Mouse (Mus musculus) stomach, embryonic 15.5 days (tissue): Measurements from ENCODE around the gene Safb2. TPM values are rescaled to one million over a fixed set of nuclear protein-coding genes. Genes with fewer than 3 reads are reported as not detected.

Source experiments
- ATAC-seq: fragments of 200-750 bp; cut with Nextera tagmentation; 2 replicates; pipeline ENCODE4 v1.8.0; 2017; ENCODE audit warnings: low read depth, moderate number of reproducible peaks, moderate TSS enrichment; ENCODE audit not compliant: insufficient read depth, low FRiP score
- H3K27ac ChIP-seq: fragments of 300-500 bp; sonication (generic); 2 replicates; pipeline ENCODE4 v1.5.1; 2015; ENCODE audit warnings: mild to moderate bottlenecking, inconsistent platforms
- H3K27me3 ChIP-seq: fragments of 300-500 bp; sonication (generic); replicated peaks from 2 replicates; pipeline ENCODE4 v1.6.1; 2015; ENCODE audit warnings: inconsistent platforms
- H3K36me3 ChIP-seq: fragments of 300-500 bp; sonication (generic); 2 replicates; pipeline ENCODE4 v1.6.1; 2015; ENCODE audit warnings: inconsistent platforms
- H3K4me1 ChIP-seq: fragments of 300-500 bp; sonication (generic); 2 replicates; pipeline ENCODE4 v1.6.1; 2015; ENCODE audit warnings: inconsistent platforms
- H3K4me2 ChIP-seq: fragments of 300-500 bp; sonication (generic); 2 replicates; pipeline ENCODE4 v1.6.1; 2015; ENCODE audit warnings: mild to moderate bottlenecking, inconsistent platforms
- H3K4me3 ChIP-seq: fragments of 300-500 bp; sonication (generic); replicated peaks from 2 replicates; pipeline ENCODE4 v1.5.1; 2015; ENCODE audit warnings: inconsistent platforms
- H3K9ac ChIP-seq: fragments of 300-500 bp; sonication (generic); 2 replicates; pipeline ENCODE4 v1.6.1; 2015; ENCODE audit warnings: inconsistent platforms
- H3K9me3 ChIP-seq: fragments of 300-500 bp; sonication (generic); 2 replicates; pipeline ENCODE4 v1.6.1; 2016; ENCODE audit warnings: inconsistent platforms
- WGBS: fragments of 180-500 bp; shearing (Covaris S2); methylation state at CpG from one replicate; pipeline ENCODE4 v1.1.7; 2015; 5-methylcytosine and 5-hydroxymethylcytosine counted together
- polyA plus RNA-seq: library from polyadenylated mRNA; unstranded; fragments of >200 nt; fragmentation: Nextera tagmentation; extraction: Ambion mirVana; gene quantifications from 2 replicates; pipeline ENCODE4 v1.2.1, GENCODE M21; 2015

Gene Safb2
- polyA plus RNA-seq, 1 experiment from 2014 or later, result 82.7 TPM

DNA sequence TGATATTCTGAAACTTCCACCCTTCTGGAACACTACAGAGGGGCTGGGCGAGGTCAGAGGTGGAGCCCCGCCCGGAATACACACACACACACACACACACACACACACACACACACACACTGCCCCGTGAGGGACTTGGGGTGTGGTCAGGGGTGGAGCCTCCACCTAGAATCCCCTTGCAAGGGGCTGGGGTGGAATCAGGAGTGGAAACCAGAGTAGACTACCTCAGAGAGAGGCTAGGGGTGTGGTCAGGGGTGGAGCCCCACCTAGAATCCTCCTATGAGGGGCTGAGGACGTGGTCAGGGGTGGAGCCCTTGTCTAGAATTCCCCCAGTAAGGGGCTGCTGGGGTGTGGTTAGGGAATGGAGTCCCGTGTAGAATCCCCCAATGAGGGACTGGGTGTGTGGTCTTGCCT is 43.8 kb downstream of the Safb2 start:
- Histone ChIP-seq H3K27ac (no peak overlapping the region), H3K4me1 (no peaks in the 10 kb centered on the region), H3K9ac (no peak overlapping the region), H3K9me3 (no peaks in the 10 kb centered on the region), H3K27me3 (no peaks in the 10 kb centered on the region), H3K4me2 (no peak overlapping the region), H3K4me3 (no peak overlapping the region), H3K36me3 (no peaks in the 10 kb centered on the region)
- peak; percentile 74; the same call in 1 of the 2 replicates for ATAC-seq
- WGBS, result 24% methylated on average over 6 of the region's 6 CpGs

DNA sequence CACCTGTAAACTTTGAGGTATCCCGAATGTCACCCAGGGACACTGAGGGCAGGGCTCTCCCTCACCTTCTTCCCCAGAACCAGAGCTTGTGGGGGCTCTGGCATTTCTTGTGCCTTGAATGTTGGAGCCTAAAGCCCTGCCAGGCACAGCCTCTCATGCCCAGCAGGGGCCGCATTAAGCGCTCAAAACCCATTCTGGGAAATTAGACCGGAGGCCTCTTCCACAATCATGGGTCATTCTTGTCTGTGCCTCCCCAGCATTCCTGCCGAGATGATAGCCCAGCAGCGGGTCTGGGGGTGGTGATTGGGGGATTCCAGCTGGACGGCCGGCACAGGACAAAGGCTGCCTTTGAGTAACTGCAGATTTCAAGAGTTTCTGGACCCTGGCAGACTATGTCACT is 46.5 kb downstream of the Safb2 start:
- Histone ChIP-seq H3K9me3 (no peaks in the 10 kb centered on the region), H3K4me3 (no peak overlapping the region), H3K27ac (no peak overlapping the region), H3K9ac (no peak overlapping the region), H3K36me3 (no peaks in the 10 kb centered on the region), H3K4me1 (no peaks in the 10 kb centered on the region), H3K4me2 (no peak overlapping the region), H3K27me3 (no peaks in the 10 kb centered on the region)
- WGBS, result 40% methylated on average over 8 of the region's 8 CpGs
- ATAC-seq, result no peak

DNA sequence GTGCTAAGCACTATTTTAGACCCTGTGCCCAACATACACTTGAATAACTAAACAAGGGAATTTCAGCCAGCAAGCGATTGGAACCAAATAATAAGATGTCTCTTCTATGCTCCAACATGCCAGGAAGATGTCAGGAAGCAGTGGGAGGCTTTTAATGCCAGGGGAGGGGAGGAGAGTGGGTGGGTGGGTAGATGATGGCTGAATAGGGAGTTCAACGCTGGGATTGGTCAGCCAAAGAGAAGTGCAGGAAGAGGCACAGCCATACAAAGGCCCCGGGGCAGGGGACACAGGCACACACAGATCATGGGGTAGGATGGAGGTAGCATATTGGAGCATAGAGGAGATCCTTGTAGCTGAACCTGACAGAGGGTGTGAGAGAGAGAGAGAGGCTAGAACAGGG is 47.5 kb downstream of the Safb2 start:
- Histone ChIP-seq H3K4me3 (no peak overlapping the region), H3K4me2 (no peak overlapping the region), H3K9me3 (no peaks in the 10 kb centered on the region), H3K4me1 (no peaks in the 10 kb centered on the region), H3K36me3 (no peaks in the 10 kb centered on the region), H3K27me3 (no peaks in the 10 kb centered on the region), H3K27ac (no peak overlapping the region), H3K9ac (no peak overlapping the region)
- WGBS, result 82% methylated on average over 3 of the region's 3 CpGs
- no peak for ATAC-seq

DNA sequence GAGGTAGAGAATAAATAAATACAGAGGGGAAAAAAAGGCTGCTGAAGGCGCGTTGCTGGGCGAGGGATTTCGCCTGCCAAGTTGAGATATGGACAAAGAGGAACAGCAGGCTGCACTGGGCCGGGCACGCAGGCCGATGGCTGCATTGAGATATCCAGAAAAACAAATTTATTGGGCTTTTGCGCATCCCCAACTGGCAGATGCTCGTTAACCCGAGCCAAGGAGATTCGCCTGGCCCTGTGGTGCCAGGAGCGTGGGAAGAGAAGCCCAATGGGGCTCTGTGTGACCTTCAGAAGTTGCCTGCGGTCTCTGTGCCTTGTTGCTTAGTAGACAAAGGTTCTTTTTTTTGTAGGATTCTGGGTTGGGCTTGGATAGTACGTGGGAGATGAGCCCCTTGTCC is 48.2 kb downstream of the Safb2 start:
- no peak overlapping the region for H3K4me3 ChIP-seq
- 57% methylated on average over 14 of the region's 14 CpGs for WGBS
- no peak for ATAC-seq
- H3K27me3 ChIP-seq, result no peaks in the 10 kb centered on the region
- no peak overlapping the region for H3K27ac ChIP-seq
- H3K9ac ChIP-seq, result no peak overlapping the region
- H3K9me3 ChIP-seq, result no peaks in the 10 kb centered on the region
- no peaks in the 10 kb centered on the region for H3K36me3 ChIP-seq
- H3K4me2 ChIP-seq, result no peak overlapping the region
- H3K4me1 ChIP-seq, result no peaks in the 10 kb centered on the region

DNA sequence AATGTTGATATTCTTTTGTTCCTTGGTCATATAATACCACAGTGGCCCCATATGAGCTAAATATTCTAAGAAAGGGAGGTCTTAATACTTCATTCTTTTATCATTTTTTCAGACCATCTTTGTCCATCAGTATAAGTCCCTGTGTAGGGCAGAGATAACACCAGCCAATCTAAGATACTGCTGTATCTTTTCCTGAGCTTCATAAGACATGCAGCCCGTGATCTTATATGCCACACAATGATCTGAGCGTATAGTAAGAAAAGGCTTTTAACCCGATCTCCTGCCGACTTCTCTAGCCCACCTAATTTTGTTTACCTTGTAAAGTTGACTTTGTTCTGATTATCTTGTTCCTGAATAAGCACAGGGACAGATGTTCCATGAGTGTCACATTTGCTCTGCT is 59.4 kb downstream of the Safb2 start:
- H3K4me1 ChIP-seq, result no peaks in the 10 kb centered on the region
- WGBS, result 61% methylated on average over 4 of the region's 4 CpGs
- no peak overlapping the region for H3K9ac ChIP-seq
- no peak overlapping the region for H3K4me3 ChIP-seq
- H3K27me3 ChIP-seq, result no peaks in the 10 kb centered on the region
- no peaks in the 10 kb centered on the region for H3K36me3 ChIP-seq
- no peaks in the 10 kb centered on the region for H3K9me3 ChIP-seq
- H3K4me2 ChIP-seq, result no peak overlapping the region
- ATAC-seq, result no peak
- H3K27ac ChIP-seq, result no peak overlapping the region

DNA sequence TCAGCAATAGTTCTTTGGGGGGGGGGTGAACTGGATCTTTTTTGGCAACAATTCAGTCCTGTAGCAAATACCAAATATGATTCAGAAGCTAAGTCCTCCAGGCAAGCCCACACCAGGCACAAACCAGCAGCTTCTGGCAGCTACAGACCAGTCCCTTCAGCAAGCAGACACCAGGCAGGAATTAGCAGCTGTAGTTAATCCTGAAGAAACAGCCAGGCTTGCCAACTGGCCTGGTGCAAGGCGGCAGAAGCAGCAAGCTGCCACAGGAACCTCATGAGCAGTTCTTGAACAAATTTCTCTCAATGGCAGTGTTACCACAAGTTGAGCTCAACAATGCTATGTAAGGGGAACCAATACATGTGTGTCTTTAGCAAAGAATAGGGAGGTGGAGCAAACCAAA is 61.6 kb downstream of the Safb2 start:
- H3K27me3 ChIP-seq, result no peaks in the 10 kb centered on the region
- H3K9me3 ChIP-seq, result no peaks in the 10 kb centered on the region
- no peaks in the 10 kb centered on the region for H3K4me1 ChIP-seq
- H3K9ac ChIP-seq, result no peak overlapping the region
- no peak overlapping the region for H3K4me3 ChIP-seq
- no peaks in the 10 kb centered on the region for H3K36me3 ChIP-seq
- no peak overlapping the region for H3K4me2 ChIP-seq
- 48% methylated on average over 1 of the region's 1 CpGs for whole genome bisulfite sequencing
- H3K27ac ChIP-seq, result no peak overlapping the region
- ATAC-seq, result no peak

DNA sequence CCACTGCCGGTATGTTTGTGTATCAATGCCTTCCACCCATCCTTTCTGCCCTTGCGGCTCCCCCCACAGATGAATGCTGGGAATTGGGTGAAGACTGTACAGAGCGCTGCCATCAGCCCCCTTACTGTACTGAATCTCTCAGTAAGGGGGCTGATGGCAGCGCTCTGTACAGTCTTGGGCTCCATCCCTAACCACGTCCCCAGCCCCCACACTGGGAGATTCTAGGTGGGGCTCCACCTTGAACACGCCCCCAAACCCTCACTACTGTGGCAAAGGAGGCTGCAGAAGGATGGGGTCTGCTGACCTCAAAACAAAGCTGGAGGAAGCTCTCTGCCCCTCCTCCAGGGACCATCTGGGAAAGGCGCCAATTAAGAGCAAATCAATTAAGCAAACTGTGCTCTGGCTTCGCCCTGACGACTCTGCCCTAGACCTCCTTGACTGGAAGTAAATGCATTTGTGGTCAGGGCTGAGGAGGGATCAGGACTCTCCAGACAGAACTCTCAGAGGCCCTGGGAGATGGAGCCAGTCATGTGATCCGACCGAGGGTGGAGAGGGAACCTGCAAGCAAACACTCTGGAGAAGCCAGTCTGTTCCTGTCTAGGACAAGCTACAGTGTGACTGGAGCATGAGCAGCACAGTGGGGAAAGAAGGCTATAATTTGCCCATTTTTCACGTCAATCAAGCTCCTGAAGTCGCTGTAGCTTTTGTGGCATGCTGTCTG is 68.5 kb downstream of the Safb2 start:
- ATAC-seq, result peak; percentile 60; the same call in 1 of the 2 replicates
- 12% methylated on average over 13 of the region's 13 CpGs for WGBS
- Histone ChIP-seq H3K4me2 (peak overlapping the region; percentile 23; the same call in 1 of the 2 replicates), H3K9ac (no peak overlapping the region), H3K27me3 (peaks cover 33% of the 10 kb centered on the region), H3K36me3 (no peaks in the 10 kb centered on the region), H3K27ac (no peak overlapping the region), H3K9me3 (no peaks in the 10 kb centered on the region), H3K4me3 (no peak overlapping the region), H3K4me1 (peaks cover 16% of the 10 kb centered on the region)

DNA sequence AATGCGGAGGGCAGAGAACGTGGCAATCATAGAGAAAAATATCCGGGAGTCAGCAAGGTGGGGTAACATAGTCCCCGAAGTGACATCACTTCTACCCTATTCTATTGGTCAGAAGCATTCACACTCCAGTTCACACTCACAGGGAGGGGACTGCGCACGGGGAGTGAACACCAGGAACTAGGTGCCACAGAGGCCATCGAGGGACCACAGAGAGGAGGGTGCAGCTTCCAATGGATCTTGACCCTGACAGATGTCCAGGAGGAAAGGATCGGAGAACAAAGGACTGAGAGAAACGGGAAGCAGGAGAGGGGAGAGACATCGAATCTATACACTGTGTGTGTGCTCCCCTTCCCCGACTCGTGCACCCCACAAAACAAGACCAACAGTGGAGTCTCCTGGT is 69.5 kb downstream of the Safb2 start:
- Histone ChIP-seq H3K27me3 (peaks cover 42% of the 10 kb centered on the region), H3K36me3 (no peaks in the 10 kb centered on the region), H3K27ac (no peak overlapping the region), H3K4me1 (peaks cover 23% of the 10 kb centered on the region), H3K9me3 (no peaks in the 10 kb centered on the region), H3K9ac (no peak overlapping the region), H3K4me3 (no peak overlapping the region), H3K4me2 (no peak overlapping the region)
- WGBS, result 43% methylated on average over 12 of the region's 12 CpGs
- ATAC-seq, result no peak

DNA sequence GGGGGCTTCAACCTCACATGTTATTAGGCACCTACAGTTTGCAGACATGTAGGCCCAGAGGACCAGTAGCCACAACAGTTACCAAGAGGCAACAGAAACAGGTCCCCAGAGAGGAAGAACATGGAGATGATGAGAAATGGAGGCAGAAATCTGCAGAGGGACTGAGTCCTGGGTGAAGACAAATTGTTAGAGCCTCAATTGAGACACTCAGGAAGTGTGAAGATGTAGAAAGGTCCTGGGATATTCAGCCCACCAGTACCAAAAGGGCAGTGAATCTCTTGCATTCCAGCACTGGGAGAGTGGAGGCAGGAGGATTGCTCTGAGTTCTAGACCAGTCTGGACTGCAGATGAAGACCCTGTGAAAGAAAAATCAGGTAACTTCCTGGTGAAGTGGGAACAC is 70.1 kb downstream of the Safb2 start:
- Histone ChIP-seq H3K4me1 (peaks cover 23% of the 10 kb centered on the region), H3K4me2 (no peak overlapping the region), H3K9me3 (no peaks in the 10 kb centered on the region), H3K36me3 (no peaks in the 10 kb centered on the region), H3K4me3 (no peak overlapping the region), H3K27me3 (peaks cover 48% of the 10 kb centered on the region), H3K27ac (no peak overlapping the region), H3K9ac (no peak overlapping the region)
- ATAC-seq, result no peak

DNA sequence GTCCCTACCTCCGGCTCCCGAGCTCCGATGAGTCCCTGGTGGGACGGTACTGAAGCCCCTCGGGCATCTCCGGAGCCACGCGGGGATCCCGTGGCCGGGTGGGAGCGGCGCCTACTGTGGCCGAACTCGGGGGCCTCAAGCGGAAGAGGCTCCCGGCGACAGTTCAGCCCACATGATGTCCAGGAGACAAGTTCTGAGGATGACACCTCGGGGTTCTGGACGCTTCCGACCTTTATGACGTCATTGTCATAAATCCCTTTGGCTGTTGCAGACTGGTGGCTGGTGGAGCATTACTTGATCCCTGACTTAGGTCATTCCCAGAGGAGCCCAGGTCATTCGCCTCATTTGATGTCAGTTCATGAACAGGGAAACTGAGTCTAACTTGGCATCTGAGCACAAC is 72.1 kb downstream of the Safb2 start, which contains the start of gene Znrf4:
Gene Znrf4 (minus strand): TSS at position 122 of the 400 bp plus-strand sequence.
- Histone ChIP-seq H3K27me3 (peaks cover 49% of the 10 kb centered on the region), H3K9ac (no peak within 1 kb of the TSS), H3K4me3 (peak within 1 kb of the TSS; percentile 33), H3K4me1 (peaks cover 23% of the 10 kb centered on the region), H3K4me2 (peak within 1 kb of the TSS; percentile 58), H3K9me3 (no peaks in the 10 kb centered on the region), H3K27ac (no peak within 1 kb of the TSS), H3K36me3 (no peaks in the 10 kb centered on the region)
- no peak for ATAC-seq
- 61% methylated on average over 22 of the region's 22 CpGs for WGBS

DNA sequence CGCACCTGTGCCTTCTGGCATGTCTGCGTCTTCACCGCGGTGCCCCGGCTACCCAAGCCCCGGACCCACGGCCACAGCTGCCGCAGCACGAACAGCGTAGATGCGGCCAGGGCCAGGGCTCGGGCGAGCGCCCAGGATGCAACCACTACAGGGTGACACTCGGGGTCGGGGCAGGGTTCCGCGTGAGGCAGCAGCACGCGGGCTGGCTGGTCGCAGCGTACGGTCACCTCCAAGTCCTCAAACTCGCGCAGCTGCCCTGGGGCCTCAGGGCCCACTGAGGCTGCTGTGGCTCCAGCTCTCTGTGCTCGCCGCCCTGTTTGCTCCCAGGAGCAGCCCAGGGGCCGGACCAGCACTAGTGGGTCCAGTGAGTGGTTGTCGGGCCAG is 72.7 kb downstream of the Safb2 start:
- H3K9ac ChIP-seq, result no peak overlapping the region
- peaks cover 49% of the 10 kb centered on the region for H3K27me3 ChIP-seq
- peaks cover 26% of the 10 kb centered on the region for H3K4me1 ChIP-seq
- no peaks in the 10 kb centered on the region for H3K36me3 ChIP-seq
- WGBS, result 24% methylated on average over 29 of the region's 29 CpGs
- peak overlapping the region; percentile 33 for H3K4me3 ChIP-seq
- no peak overlapping the region for H3K27ac ChIP-seq
- no peaks in the 10 kb centered on the region for H3K9me3 ChIP-seq
- no peak for ATAC-seq
- peak overlapping the region; percentile 58 for H3K4me2 ChIP-seq

DNA sequence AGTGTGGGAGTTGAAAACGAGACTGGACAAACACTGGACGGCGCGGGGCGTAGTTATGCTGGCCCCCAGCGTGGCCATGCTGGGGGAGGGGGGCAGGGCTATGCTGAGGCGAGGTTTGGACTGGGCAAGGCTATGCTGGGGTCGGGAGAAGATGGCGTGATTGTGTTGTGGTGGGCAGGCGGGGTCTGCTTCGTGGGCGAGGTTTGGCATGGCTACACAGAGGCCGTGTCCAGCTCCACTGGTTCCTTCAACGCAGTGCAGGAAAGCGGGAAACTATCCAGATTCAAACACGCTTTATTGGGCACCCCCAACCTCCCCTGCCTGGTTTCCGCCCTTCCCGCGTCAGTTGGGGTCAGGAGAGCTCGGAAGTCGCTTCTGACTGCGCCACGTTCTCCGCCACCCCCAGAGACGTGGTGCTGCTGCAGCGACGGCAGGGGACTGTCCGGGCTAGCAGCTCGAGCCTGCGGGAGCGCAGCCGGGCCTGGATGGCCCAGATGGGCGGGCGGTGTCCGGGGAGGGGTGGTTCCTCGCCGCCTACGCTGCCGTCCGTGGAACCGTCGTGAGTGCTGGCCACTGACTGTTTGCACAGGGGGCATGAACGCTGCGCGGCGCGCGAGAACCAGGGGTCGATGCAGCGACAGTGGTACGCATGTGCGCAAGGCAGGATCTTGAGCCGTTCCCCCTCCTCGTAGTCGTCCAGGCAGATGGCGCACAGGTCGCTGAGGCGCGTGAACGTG is 73.2 kb downstream of the Safb2 start:
- no peak for ATAC-seq
- Histone ChIP-seq H3K4me2 (peak overlapping the region; percentile 58), H3K36me3 (no peaks in the 10 kb centered on the region), H3K9ac (no peak overlapping the region), H3K27me3 (peaks cover 49% of the 10 kb centered on the region), H3K4me3 (peak overlapping the region; percentile 33), H3K9me3 (no peaks in the 10 kb centered on the region), H3K27ac (no peak overlapping the region), H3K4me1 (peaks cover 27% of the 10 kb centered on the region)
- 7% methylated on average over 60 of the region's 60 CpGs for WGBS
